Mouse (Mus musculus) heart, embryonic 11.5 days (tissue): Measurements from ENCODE around the gene Tulp3. TPM values are rescaled to one million over a fixed set of nuclear protein-coding genes. Genes with fewer than 3 reads are reported as not detected.

ENCODE experiments used
- ATAC-seq: fragments of 200-750 bp; cut with Nextera tagmentation; replicated peaks from 2 replicates; pipeline ENCODE4 v1.8.0; 2017; ENCODE audit warnings: moderate library complexity; ENCODE audit not compliant: insufficient number of reproducible peaks, low FRiP score, low TSS enrichment
- H3K27ac ChIP-seq: fragments of 300-500 bp; sonication (generic); 2 replicates; pipeline ENCODE4 v1.5.1; 2014; ENCODE audit warnings: mild to moderate bottlenecking, low read depth, low read length
- H3K27me3 ChIP-seq: fragments of 300-500 bp; sonication (generic); 2 replicates; pipeline ENCODE4 v1.6.1; 2014; ENCODE audit warnings: mild to moderate bottlenecking, low read length, mixed read lengths; ENCODE audit not compliant: control insufficient read depth, insufficient read depth
- H3K36me3 ChIP-seq: fragments of 300-500 bp; sonication (generic); 2 replicates; pipeline ENCODE4 v1.6.1; 2014; ENCODE audit warnings: mild to moderate bottlenecking, low read length, moderate library complexity, mixed read lengths; ENCODE audit not compliant: control insufficient read depth, insufficient read depth
- H3K4me1 ChIP-seq: fragments of 300-500 bp; sonication (generic); 2 replicates; pipeline ENCODE4 v1.6.1; 2014; ENCODE audit warnings: low read length; ENCODE audit not compliant: control insufficient read depth, insufficient read depth
- H3K4me2 ChIP-seq: fragments of 300-500 bp; sonication (generic); 2 replicates; pipeline ENCODE4 v1.6.1; 2014; ENCODE audit warnings: mild to moderate bottlenecking, moderate library complexity
- H3K4me3 ChIP-seq: fragments of 300-500 bp; sonication (generic); 2 replicates; pipeline ENCODE4 v1.5.1; 2014; ENCODE audit warnings: low read depth, low read length
- H3K9ac ChIP-seq: fragments of 300-500 bp; sonication (generic); 2 replicates; pipeline ENCODE4 v1.6.1; 2014; ENCODE audit warnings: mild to moderate bottlenecking, low read depth, low read length, moderate library complexity
- H3K9me3 ChIP-seq: fragments of 300-500 bp; sonication (generic); replicated peaks from 2 replicates; pipeline ENCODE4 v1.6.1; 2016; ENCODE audit warnings: low read length; ENCODE audit not compliant: control insufficient read depth
- WGBS: fragments of 180-500 bp; shearing (Covaris S2); extraction: QIAGEN DNeasy Blood & Tissue Kit; methylation state at CpG from one replicate; pipeline ENCODE4 v1.1.7; 2014; ENCODE audit not compliant: insufficient replicate concordance; 5-methylcytosine and 5-hydroxymethylcytosine counted together
- polyA plus RNA-seq: library from polyadenylated mRNA; unstranded; fragments of >200 nt; fragmentation: Nextera tagmentation; extraction: Ambion mirVana; gene quantifications from 2 replicates; pipeline ENCODE4 v1.2.1, GENCODE M21; 2014

Tulp3 gene
- polyA plus RNA-seq, 1 experiment from 2014 or later = 14.9 TPM

DNA sequence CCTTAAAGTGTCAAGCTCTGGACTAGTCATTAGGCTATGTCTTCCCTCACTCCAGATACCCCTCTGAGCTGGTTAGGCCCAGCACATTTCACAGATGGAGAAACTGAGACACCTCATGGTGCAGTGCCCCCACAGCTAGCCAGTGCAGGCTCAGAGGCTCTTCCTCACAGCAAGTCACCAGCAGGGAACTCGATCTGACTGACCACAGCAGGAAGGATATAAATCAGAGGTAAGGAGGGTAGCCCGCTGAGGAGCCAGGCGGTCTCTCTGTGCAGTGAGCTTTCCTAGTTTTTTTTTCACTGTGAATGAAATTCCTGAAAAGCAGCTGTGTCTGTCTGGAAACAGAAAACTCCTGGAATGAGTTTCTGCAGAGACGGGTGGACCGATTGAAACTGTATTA is 76.0 kb downstream of the Tulp3 start:
- Histone ChIP-seq H3K4me2 (no peak overlapping the region), H3K9ac (no peak overlapping the region)
- ATAC-seq = no peak

DNA sequence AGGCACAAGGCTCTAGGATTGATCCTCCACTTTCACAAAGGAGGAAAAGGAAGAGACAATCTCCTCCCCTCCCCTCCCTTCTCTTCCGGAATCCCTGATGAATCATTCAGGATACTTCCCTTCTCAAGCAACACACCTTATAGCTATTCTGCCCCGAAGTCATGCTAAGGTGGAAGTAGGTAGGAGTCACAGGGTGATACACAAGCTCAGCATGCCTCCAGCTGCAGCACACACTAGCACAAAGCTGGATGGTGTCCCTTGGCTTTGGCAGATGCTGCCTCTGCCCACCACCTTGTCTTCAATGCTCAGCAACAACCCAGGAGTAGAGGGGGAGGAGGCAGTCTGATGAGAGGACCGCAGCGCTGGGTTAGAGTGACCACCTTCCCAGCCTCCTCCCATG is 76.6 kb downstream of the Tulp3 start:
- H3K36me3 ChIP-seq = no peaks in the 10 kb centered on the region
- WGBS = 57% methylated on average over 4 of the region's 4 CpGs
- no peak for ATAC-seq

More for the DNA sequence above, 76.0 kb downstream of the Tulp3 start:
- 47% methylated on average over 5 of the region's 5 CpGs for WGBS
- no peak overlapping the region for H3K4me3 ChIP-seq
- H3K9me3 ChIP-seq = no peaks in the 10 kb centered on the region
- no peaks in the 10 kb centered on the region for H3K36me3 ChIP-seq
- 0 out of 2 replicates have a peak, but pooled peaks cover 3% of the 10 kb centered on the region for H3K4me1 ChIP-seq
- no peak overlapping the region for H3K27ac ChIP-seq
- H3K27me3 ChIP-seq = no peaks in the 10 kb centered on the region

GRCm38 (mm10) chr6:128277132-128278085 is 78.2 kb downstream of the Tulp3 start:
- H3K27ac ChIP-seq = no peak overlapping the region
- H3K27me3 ChIP-seq = no peaks in the 10 kb centered on the region
- H3K4me2 ChIP-seq = no peak overlapping the region
- no peak for ATAC-seq
- no peaks in the 10 kb centered on the region for H3K9me3 ChIP-seq
- H3K36me3 ChIP-seq = no peaks in the 10 kb centered on the region
- WGBS = 80% methylated on average over 11 of the region's 11 CpGs
- 0 out of 2 replicates have a peak, but pooled peaks cover 3% of the 10 kb centered on the region for H3K4me1 ChIP-seq
- H3K4me3 ChIP-seq = no peak overlapping the region
- no peak overlapping the region for H3K9ac ChIP-seq

More for the DNA sequence above, 76.6 kb downstream of the Tulp3 start:
- no peak overlapping the region for H3K9ac ChIP-seq
- H3K9me3 ChIP-seq = no peaks in the 10 kb centered on the region
- H3K4me3 ChIP-seq = no peak overlapping the region
- H3K4me1 ChIP-seq = 0 out of 2 replicates have a peak, but pooled peaks cover 3% of the 10 kb centered on the region
- no peaks in the 10 kb centered on the region for H3K27me3 ChIP-seq
- no peak overlapping the region for H3K4me2 ChIP-seq
- H3K27ac ChIP-seq = no peak overlapping the region

DNA sequence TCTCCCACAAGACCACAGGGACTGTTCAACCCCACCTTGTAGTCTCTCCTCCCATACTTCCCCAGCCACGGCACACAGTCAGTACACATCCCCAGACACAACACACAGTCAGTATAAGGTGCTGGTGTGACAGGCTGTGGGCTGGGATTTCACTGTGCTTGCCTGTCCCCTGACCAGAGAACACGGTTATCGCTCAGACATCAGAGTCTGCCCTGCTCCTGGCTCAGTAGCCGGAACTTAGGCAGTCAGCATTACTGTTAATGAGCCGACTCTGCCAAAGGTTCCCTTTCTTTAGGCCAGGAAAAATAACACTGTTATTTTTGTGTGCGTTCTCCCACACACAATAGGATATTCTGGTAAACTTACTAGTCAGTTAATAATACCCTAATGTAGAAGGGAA is 79.3 kb downstream of the Tulp3 start:
- WGBS = 89% methylated on average over 6 of the region's 6 CpGs
- no peak for ATAC-seq
- H3K27ac ChIP-seq = no peak overlapping the region
- H3K9ac ChIP-seq = no peak overlapping the region
- no peaks in the 10 kb centered on the region for H3K27me3 ChIP-seq
- H3K36me3 ChIP-seq = no peaks in the 10 kb centered on the region
- H3K4me2 ChIP-seq = no peak overlapping the region
- 0 out of 2 replicates have a peak, but pooled peaks cover 3% of the 10 kb centered on the region for H3K4me1 ChIP-seq
- H3K4me3 ChIP-seq = no peak overlapping the region
- H3K9me3 ChIP-seq = no peaks in the 10 kb centered on the region

DNA sequence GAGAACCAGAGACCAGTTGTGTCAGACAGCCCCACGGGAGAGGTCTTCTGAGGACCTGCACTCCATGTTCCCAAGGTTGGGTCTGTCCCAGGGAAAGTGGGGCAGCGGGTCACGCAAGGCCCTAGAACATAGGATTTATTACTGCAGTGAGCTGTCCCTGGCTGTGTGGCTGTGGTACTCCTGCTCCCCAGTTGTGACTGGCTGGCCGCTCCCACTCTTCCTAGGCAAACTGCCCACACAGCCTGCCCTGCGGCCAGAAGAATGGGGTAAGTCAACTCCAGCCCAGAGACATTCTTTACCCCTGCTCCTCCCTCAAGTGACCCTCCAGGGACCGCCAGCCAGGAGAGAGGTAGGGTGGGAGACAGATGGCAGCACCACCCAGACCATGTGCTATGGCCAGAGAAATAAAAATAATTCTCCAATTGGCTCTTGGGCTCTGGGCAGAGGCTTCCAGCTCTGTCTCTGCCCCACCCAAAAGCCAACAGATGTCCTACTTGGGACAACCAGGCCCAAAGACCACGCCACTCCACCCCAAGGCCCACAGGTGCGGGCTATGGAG is 80.1 kb downstream of the Tulp3 start:
- Histone ChIP-seq H3K4me1 (0 out of 2 replicates have a peak, but pooled peaks cover under 1% of the 10 kb centered on the region), H3K4me3 (no peak overlapping the region), H3K9me3 (no peaks in the 10 kb centered on the region), H3K27me3 (no peaks in the 10 kb centered on the region), H3K27ac (no peak overlapping the region), H3K4me2 (no peak overlapping the region), H3K36me3 (no peaks in the 10 kb centered on the region), H3K9ac (no peak overlapping the region)
- 79% methylated on average over 8 of the region's 8 CpGs for WGBS
- ATAC-seq = no peak

DNA sequence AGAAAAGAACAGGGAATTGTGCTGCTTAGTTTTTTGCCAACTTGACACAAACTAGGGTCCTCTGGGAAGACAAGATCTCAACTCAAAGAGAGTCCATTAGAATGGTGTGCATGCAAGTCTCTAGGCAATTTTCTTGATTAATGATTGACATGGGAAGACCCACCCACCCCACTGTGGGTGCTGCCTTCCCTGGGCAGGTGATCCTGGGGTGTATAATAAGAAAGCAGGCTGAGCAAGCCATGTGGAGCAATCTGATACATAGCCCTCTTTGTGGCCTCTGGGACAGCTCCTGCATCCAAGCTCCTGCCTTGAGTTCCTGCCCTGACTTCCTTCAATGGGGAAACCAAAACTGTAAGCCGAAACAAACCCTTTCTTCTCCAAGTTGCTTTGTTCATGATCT is 82.1 kb downstream of the Tulp3 start:
- 74% methylated on average over 1 of the region's 1 CpGs for WGBS

GRCm38 (mm10) chr6:128272754-128273153 is 82.9 kb downstream of the Tulp3 start:
- H3K27ac ChIP-seq = no peak overlapping the region
- H3K9ac ChIP-seq = no peak overlapping the region
- WGBS = 92% methylated on average over 17 of the region's 17 CpGs
- H3K9me3 ChIP-seq = no peaks in the 10 kb centered on the region
- no peak overlapping the region for H3K4me2 ChIP-seq
- H3K4me1 ChIP-seq = no peaks in the 10 kb centered on the region
- H3K27me3 ChIP-seq = no peaks in the 10 kb centered on the region
- H3K4me3 ChIP-seq = no peak overlapping the region
- ATAC-seq = no peak
- H3K36me3 ChIP-seq = no peaks in the 10 kb centered on the region; the same call in 1 of the 2 replicates

More for the DNA sequence above, 82.1 kb downstream of the Tulp3 start:
- no peak for ATAC-seq
- H3K9ac ChIP-seq = no peak overlapping the region
- no peaks in the 10 kb centered on the region for H3K4me1 ChIP-seq
- H3K36me3 ChIP-seq = no peaks in the 10 kb centered on the region
- H3K27me3 ChIP-seq = no peaks in the 10 kb centered on the region
- H3K4me2 ChIP-seq = no peak overlapping the region
- no peak overlapping the region for H3K4me3 ChIP-seq
- no peak overlapping the region for H3K27ac ChIP-seq
- no peaks in the 10 kb centered on the region for H3K9me3 ChIP-seq
